Mouse (Mus musculus) 3134 (cell line): Measurements from ENCODE around the gene Adam30.
A peak's percentile ranks its signal among the peaks of the same experiment; 100 is the strongest.
"Not testable (repeated sequence)": the region's sequence is repeated elsewhere in the genome, so short reads cannot be mapped to it uniquely, and the experiment has no call there.

ENCODE experiments used
- DNase-seq: peaks from one replicate; pipeline ENCODE4 v3.0.0-alpha.2; 2011; ENCODE audit warnings: low spot score; ENCODE audit not compliant: insufficient read length; ENCODE audit errors: extremely low read depth

Adam30 gene

DNA sequence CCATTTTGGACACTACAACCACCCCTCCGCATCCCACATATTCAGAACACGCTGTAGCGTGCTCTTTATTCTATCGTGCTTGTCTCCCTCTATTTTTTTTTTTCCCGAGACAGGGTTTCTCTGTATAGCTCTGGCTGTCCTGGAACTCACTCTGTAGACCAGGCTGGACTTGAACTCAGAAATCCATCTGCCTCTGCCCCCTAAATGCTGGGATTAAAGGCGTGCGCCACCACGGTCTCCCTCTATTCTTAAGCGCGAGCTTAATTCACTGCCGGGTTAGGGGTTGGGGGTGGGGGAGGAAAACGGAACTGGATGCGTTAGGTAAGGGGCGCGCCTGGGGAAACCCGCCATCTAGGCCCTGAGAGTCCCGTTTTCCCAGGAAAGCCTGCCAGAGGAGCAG lies at the start of gene Adam30:
Adam30 (plus strand) TSS at position 301 of the 400 bp plus-strand sequence.
- no peak for DNase-seq

DNA sequence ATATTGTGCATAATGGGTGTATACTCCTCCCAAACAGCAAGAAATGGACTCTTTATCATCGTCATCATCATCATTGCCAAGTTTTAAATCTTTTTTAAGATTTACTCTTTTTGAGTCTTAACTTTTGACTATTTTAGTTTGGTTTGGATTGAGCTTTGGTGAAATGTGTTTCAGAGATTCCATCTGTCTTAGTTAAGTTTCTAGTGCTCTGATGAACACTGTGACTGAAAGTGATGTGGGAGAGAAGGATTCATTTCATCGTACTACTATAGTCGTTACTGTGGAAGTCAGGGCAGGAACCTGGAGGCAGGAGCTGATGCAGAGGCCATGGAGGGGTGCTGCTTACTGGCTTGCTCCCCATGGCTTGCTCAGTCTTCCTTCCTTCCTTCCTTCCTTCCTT lies 42.2 kb upstream of the Adam30 start:
- no peak for DNase-seq

DNA sequence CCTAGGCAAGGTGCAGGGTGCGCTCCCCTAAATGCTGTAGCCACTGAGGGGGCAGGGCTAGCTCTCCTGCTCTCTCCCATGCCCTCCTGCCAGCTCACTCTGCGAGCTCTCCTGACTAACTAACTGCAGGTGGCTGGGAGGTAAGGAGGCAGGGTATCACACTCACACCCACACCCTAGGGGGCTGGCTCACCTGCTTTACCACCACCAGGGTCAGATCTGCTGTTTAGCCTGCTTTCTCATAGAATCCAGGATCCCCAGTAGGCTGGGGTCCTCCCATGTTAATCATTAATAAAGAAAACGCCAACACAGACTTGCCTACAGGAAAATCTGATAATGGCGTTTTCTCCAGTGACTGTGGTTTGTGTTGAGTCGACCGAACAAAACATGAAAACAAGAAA lies 41.1 kb upstream of the Adam30 start:
- DNase-seq: no peak

DNA sequence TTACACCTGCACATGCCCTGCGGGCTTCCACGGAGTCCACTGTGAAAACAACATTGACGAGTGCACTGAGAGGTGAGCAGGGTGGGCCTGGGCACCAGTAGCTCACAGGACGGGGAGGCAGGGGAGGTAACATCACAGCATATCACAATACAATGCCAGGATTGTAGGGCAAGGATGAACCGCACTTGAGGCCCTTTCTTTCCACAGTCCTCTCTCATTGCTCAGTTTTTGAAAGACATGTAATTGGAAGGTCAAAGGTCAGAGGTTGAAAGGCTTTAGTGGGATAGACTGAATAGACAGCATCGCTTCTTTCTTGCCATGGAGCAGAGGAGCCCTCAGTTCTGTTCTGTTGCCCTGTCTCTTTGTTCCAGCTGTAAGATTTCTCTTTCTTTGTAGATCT lies 39.5 kb upstream of the Adam30 start:
- no peak for DNase-seq

DNA sequence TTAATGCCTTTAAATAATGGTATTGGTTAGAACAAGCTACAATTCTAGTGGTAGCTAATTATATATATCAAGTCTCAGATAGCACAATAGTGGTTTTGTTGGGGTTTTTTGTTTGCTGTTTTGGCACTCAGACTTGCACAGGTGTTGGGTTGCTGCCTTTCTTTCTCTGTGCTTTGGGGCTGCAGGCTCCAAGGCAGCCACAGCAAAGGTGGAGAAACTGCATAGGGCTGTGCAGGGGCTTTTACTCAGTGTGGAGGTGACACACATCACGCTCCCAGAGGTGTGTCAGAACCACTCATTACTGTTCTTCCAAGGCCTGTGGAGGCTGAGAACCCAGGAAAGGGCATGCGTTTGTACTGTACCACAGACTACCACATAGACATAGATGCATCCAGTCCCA lies 32.7 kb upstream of the Adam30 start:
- DNase-seq: no peak

DNA sequence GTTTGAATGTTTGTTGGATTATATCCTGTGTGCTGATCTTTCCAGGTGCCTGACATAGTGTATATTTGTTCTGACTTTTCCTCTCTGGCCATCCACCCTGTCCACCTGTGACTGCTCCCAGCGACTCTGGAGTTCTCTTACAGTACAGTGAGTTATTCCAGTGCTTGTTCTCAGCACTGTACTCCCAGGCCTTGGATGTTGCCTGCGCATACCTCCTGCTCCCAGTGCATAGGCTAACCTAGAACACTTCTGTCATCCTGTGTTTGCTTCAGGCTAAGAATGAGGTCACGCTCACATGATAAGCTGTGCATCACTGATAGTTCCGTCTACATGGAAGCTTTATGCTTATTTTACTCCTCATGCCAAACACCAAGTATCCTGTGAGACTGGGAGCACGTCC lies 31.7 kb upstream of the Adam30 start:
- DNase-seq: no peak

DNA sequence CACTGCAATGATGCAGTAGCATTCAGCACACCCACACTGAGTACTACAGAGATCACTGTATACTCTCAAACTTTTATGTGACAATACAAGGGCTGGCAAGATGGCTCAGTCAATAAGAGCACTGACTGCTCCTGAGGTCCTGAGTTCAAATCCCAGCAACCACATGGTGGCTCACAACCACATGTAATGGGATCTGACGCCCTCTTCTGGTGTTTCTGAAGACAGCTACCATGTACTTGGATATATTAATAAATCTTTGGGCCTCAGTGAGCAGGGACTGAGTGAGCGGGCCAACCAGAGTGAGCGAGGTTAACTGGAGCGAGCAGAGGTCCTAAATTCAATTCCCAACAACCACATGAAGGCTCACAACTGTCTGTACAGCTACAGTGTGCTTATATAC lies 28.3 kb upstream of the Adam30 start:
- DNase-seq: not testable (repeated sequence)

DNA sequence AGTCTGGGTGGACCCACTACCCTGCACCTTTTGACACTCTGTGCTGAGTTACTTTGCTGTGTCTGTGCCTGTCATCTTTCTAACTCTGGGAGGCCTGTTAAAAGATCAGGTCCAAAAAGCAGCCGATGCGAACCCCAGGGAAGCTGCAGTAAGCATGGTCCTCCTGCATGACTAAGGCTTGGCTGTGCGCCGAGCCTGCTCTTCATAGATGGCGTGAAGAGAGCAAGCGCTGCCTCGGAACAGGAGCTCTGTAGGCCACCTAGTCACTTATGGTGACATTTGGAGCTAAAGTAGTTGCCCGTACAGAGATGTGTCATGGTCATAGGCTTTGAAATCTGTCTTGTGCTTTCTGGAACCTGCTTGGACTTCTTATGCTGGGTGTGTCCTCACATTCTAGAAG lies 27.8 kb upstream of the Adam30 start:
- DNase-seq: no peak

DNA sequence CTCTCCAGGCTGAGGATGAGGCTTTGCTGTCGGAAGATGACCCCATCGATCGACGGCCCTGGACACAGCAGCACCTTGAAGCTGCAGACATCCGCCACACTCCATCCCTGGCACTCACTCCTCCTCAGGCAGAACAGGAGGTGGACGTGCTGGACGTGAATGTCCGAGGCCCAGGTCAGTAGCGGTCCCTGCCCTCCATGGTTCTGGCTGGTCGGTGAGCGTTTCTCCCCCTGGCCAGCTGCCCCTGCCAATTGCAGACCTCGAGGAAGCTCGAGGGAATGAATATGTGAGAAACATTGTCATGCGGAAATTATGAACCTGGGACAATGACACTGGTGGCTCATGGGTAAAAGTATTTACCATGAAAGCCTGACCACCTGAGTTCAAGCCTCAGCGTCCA lies 19.0 kb upstream of the Adam30 start:
- DNase-seq: no peak

DNA sequence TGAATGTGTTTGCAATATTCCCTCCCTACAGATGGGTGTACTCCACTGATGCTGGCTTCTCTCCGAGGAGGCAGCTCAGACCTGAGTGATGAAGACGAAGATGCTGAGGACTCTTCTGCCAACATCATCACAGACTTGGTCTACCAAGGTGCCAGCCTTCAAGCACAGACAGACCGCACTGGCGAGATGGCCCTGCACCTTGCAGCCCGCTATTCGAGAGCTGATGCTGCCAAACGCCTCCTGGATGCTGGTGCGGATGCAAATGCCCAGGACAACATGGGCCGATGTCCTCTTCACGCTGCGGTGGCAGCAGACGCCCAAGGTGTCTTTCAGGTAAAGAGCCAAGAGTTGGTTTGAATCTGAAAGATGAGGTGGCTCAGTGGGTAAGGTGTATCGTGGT lies 17.6 kb upstream of the Adam30 start:
- no peak for DNase-seq

DNA sequence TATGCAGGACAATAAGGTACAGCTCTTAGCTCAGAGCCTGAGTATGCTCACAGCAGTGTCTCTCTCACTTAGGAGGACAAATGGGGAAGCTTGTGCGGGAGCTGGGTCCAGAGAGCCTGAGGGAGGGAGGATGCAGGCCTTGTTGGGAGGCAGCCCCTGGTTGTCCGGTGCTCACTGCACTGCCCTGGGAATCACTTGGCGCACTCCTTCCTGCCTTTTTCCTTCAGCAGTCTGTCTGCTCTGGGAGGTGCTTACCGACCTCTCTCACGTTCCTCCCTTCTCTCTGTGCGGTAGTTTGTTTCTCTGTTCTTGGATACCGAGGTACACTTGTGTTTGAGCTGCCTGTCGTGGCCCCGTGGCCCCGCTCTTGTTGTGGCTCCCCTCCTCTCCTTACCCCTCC lies 15.2 kb upstream of the Adam30 start:
- DNase-seq: no peak

DNA sequence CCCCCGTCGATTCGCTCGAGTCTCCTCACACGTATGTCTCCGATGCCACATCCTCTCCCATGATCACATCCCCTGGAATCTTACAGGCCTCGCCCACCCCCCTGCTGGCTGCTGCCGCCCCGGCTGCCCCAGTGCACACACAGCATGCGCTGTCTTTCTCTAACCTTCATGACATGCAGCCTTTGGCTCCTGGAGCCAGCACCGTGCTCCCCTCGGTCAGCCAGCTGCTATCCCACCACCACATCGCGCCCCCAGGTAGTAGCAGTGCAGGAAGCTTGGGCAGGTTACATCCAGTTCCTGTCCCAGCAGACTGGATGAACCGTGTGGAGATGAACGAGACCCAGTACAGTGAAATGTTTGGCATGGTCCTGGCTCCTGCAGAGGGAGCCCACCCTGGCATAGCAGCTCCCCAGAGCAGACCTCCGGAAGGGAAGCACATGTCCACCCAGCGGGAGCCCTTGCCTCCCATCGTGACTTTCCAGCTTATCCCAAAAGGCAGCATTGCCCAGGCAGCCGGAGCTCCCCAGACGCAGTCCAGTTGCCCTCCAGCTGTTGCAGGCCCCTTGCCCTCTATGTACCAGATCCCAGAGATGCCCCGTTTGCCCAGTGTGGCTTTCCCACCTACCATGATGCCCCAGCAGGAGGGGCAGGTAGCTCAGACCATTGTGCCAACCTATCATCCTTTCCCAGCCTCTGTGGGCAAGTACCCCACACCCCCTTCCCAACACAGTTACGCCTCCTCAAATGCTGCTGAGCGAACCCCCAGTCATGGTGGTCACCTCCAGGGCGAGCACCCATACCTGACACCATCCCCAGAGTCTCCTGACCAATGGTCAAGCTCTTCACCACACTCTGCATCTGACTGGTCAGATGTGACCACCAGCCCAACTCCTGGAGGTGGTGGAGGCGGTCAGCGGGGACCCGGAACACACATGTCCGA lies 13.7 kb upstream of the Adam30 start:
- DNase-seq: no peak

DNA sequence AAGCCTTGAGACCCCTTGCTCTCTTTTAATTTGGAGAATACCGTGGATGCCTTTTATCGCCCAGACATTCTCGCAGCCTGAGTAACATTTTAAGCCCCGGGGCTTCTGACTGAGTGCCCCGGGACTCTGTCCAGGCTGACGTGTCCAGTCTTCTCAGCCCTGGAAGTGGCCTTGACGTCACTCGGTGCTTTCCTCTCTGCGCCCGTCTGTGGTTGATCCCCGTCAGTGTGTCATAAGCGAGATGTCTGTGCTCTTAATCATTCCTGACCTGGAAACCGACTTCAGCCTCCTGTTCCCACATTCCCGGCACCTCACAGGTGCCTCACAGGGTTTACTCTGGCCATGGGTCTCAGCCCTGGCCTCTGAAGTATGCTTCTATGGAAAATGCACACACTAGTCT lies 12.7 kb upstream of the Adam30 start:
- no peak for DNase-seq

DNA sequence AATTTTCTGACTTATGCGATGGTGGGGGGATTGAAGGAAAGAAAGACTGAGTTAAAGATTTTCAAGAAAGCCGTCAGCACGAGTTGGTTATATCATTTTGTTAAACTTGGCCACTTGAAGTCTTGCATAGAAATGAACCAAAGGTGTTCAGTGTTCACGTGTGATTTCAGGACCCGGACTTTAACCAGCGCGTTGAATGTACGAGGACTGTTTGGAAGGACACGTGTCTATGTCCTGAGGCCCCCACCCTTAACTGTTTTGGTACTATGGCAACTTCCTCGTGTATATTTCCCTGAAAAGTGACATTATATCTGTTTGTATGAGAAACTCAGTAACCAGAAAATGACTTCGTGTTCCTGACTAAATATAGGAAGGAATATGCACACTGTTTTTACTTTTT lies 10.5 kb upstream of the Adam30 start:
- DNase-seq: no peak

DNA sequence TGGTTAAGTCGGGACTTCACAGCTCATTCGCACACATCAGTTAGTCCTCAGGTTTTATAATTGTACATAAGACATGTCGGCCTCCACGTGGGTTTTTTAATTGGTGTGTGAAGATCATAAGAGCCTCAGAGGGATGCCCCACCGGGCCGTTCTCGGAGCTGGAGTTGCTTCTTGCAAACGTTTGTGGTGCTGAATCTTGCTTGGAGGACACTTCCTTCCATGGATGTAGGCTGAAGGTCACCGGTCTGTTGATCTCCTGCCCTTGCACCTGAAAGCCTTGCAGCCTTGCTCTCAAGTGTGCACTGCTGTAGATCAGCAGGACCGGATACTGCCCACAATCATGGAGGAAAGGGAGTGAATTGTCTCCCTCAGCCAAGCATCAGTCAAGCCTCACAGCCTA lies 9.4 kb upstream of the Adam30 start:
- DNase-seq: no peak

DNA sequence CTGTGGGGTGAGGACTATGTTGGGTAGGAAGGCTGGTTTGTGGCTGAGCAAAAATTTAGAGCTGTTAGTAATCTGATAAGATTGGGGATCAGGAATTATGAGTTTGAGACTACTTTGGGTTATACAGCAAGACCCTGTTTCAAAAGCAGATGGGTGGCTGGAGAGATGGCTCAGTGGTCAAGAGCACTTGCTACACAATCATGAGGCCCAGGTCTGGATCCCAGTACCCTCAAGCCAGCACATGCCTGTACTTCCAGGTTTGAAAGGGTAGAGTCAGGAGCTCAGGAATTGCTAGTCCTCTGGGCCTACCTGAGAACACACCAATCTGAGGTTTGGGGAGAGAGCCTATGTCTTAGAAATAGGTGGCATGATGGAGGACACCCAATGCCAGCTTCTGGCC lies 7.0 kb upstream of the Adam30 start:
- no peak for DNase-seq

DNA sequence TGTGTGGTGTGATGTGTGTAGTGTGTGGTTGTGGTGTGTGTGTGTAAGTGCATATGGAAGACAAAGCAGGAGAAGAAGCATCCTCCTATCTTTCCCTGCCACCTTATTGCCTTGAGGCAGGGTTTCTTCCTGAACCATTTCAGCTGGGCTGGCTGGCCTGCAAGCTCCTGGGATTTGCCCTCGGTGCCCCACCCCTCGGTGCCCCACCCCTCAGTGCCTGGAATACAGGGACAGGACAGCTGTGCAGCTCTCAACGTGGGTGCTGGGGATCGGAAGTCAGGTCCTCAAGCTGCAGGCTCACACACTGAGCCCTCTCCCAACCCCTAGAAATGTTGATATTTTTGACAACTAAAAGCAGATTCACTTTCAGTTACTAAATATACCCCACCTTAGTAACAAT lies 4.3 kb upstream of the Adam30 start:
- no peak for DNase-seq

DNA sequence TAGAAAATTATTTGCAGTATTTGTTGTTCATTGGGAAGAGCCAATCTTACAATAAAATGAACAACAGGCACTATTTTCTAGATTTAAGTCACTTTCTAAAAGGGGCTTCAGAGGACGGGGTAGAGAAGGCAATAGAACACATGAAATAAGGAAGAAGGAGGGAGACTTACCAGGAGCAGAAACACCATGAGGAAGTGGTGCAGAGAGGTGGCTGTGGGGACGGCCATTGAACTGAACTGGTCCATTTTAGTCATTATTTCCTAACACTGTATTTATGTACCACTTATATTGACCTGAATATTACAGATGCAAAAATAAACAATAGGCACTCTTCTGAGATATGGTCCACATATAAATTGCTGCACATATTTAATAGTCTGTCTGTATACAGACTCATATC lies 3.4 kb upstream of the Adam30 start:
- DNase-seq: no peak

DNA sequence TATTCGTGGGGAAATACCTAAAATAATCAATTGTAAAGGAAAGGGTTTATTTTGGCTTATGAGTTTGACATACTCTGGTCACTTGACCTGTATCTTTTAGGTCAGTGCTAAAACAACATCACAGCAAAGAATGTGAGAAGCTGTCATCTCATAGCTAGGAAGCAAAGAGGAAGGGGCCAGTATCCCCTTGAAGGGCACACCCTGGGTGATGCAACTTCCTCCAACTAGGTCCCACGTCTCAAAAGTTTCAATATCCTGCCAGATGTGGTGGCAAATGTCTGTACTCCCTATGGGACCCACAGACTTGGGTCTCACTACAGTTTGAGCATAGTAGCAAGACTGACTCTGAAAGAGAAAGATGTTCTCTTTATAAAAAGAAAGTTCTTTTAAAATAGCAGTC lies 2.8 kb upstream of the Adam30 start:
- DNase-seq: no peak

DNA sequence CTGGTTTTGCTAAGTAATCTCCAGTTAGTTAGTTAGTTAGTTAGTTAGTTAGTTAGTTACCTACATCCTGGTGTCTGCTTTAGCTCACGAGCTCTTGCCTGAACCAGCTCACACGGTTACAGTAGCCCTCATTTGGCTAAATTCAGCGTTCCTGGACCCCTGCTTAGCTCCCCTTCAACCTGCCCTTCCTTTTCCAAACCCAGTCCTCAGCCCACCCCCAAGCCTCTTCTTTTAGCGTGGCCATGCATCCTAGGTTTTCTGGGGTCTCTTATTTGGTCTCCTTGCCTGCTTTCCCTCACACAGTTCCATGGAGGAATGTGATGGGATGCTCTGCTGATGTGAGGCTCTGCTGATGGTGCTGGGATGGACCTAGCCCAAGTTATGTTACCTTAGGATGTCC lies 1.8 kb upstream of the Adam30 start:
- no peak for DNase-seq

DNA sequence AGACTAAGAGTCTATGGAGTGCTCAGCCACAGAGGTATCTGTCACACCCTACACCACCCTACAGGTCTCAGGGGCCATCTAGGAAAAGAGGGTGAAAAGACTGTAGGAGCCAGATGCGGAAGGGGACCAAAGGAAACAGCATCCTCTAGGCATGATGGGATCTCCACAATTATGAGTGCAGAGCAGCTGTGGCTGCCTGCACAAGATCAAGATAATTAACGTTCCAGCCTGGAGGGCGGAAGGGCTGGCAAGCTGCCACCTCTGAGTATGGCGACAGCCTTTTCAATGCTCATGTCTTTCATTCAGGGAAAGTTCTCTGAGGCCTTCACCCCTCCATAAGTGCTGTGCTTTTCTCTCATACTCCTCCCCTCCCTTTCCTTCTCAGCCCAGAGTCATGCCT lies 1.1 kb upstream of the Adam30 start:
- no peak for DNase-seq

DNA sequence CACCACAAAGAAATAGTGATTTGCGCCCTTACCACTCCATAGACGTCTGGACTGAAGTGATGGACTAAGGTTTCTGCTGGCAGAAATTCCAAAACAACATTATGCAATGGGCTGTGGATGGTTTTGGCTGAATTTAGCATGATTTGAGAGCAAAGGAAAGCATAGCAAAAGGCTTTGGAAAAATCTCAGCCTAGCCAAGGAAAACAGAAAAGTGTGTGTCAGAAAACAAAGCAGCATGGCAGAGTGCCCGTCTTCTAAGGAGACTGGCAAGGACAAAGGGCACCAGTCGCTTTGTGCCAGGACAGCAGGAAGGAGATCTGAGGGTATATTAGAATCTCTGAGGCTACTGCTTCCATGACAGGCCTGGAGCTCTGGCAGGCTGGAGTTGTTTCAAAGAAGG lies 17.9 kb downstream of the Adam30 start:
- DNase-seq: peak; percentile 46

DNA sequence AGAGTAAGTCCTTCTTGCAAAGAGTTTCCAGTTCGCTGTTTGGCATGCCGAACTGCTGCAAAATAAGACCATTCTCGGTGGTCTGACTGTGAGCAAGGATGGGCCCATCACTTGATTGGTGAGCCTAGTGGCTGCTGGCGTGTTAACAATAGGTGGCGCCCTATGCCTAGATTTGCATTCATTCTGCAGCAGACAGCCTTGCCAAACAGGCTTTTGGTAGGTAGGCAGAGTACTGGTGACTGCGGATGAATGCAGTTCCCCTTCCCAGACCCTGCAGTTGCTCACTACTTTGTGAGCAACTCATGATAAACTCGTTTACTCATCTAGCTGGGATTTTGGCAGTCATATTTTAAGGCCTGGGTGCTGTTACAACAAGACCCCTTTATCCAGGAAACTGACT lies 20.4 kb downstream of the Adam30 start:
- no peak for DNase-seq
